Mouse (Mus musculus): ENCODE results near the gene Kmt5a. TPM values are rescaled to one million over a fixed set of nuclear protein-coding genes. Genes with fewer than 3 reads are reported as not detected.
"Not testable (repeated sequence)": the region's sequence is repeated elsewhere in the genome, so short reads cannot be mapped to it uniquely, and the experiment has no call there.

Kmt5a gene
- total RNA-seq, 2 experiments from 2014 or later = 55.8 to 70.3 TPM

- no peak for DNase-seq (ENCODE audit: low spot score in 2 of 2)
- Histone ChIP-seq H3K4me3 (no peak overlapping the region), H3K27ac (peak overlapping the region; percentile 97)
- no peak for TF ChIP-seq CTCF (conservative IDR thresholded peaks at IDR 0.05)
Observed at GRCm38 (mm10) chr5:124450641-124451340, 11.1 kb downstream of the Kmt5a start.

GRCm38 (mm10) chr5:124452494-124453228 is 12.9 kb downstream of the Kmt5a start:
- no peak for TF ChIP-seq CTCF (conservative IDR thresholded peaks at IDR 0.05)
- Histone ChIP-seq H3K27ac (peak overlapping the region; percentile 97), H3K4me3 (peak overlapping the region; percentile 27; the same call in 1 of the 2 replicates)
- peak in 1 of 2 experiments; percentile 57 for DNase-seq (ENCODE audit: low spot score in 2 of 2)

GRCm38 (mm10) chr5:124453339-124454081 is 13.8 kb downstream of the Kmt5a start:
- DNase-seq (ENCODE audit: low spot score in 2 of 2) = peak; percentile 82 to 85
- no peak for TF ChIP-seq CTCF (conservative IDR thresholded peaks at IDR 0.05)
- peak overlapping the region; percentile 27 for H3K4me3 ChIP-seq
- H3K27ac ChIP-seq = peak overlapping the region; percentile 97

GRCm38 (mm10) chr5:124454082-124454419 is 14.3 kb downstream of the Kmt5a start:
- H3K4me3 ChIP-seq = no peak overlapping the region
- DNase-seq (ENCODE audit: low spot score in 2 of 2) = no peak
- peak overlapping the region; percentile 97 for H3K27ac ChIP-seq
- TF ChIP-seq CTCF (conservative IDR thresholded peaks at IDR 0.05) = no peak

DNA sequence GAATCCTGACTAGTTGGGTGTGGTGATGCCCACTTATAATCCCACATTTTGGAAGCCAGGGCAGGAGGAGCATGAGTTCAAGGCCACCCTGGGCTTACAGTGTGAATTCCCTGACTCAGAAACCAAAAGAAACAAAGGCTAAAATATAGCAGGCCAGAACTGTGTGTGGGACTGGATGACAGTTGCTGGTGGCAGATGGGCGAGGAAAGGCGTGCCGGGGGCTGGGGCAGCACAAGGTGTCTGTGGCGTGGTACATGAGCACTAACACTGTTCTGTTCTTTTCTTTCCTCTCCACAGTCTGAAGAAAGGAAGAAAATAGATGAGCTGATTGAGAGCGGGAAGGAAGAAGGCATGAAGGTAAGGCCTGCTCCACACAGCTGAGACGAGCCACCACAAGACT is 17.0 kb downstream of the Kmt5a start:
- peak overlapping the region; percentile 86 for H3K27ac ChIP-seq
- TF ChIP-seq CTCF (conservative IDR thresholded peaks at IDR 0.05) = no peak
- H3K4me3 ChIP-seq = peak overlapping the region; percentile 9; the same call in 1 of the 2 replicates
- peak in 1 of 2 experiments; percentile 62 for DNase-seq (ENCODE audit: low spot score in 2 of 2)

DNA sequence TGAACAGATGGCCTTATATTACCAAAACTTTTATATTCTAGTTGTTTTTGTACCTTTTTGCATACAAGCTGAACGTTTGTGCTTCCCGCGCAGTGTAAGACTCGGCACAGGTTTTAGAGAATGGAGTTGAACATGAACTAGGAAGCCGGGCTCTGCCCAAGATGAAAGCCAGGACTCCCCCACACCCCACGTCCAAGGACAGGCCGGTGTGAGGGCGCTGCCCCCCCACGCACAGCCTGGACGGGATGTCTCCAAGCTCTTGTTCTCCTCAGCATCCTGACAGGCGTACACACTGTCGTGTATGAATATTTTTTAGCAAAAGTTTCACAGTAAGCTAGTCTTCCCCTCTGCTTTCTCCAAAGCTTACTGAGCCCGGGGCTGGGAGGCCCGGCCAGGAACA is 21.2 kb downstream of the Kmt5a start:
- H3K4me3 ChIP-seq; DNase-seq (ENCODE audit: low spot score in 2 of 2): not testable (repeated sequence)
- peak overlapping the region; percentile 19; the same call in 1 of the 2 replicates for H3K27ac ChIP-seq

- no peak overlapping the region; the same call in 1 of the 2 replicates for H3K27ac ChIP-seq
- DNase-seq (ENCODE audit: low spot score in 2 of 2) = no peak
- no peak overlapping the region for H3K4me3 ChIP-seq
- no peak for TF ChIP-seq CTCF (conservative IDR thresholded peaks at IDR 0.05)
Observed at GRCm38 (mm10) chr5:124462297-124463025, 22.7 kb downstream of the Kmt5a start.

- no peak for TF ChIP-seq CTCF (conservative IDR thresholded peaks at IDR 0.05)
Observed at GRCm38 (mm10) chr5:124463462-124463861, 23.7 kb downstream of the Kmt5a start.

DNA sequence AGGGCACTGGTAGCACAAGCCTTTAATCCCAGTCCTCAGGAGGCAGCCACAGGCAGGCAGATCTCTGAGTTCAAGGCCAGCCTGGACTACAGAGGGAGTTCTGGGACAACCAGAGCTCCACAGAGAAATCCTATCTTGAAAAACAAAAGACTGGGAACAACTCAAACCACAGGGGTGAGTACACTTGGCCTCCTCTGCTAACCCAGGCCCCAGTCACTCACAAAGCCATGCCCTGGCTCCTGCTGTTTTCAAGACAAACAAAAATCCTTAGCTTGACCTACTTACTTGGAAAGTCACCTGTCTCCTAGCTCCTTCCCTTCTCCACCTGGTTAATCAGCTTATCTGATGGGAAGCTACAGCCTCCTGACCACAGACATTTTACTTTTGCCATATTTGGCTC is 25.2 kb downstream of the Kmt5a start:
- H3K4me3 ChIP-seq = no peak overlapping the region
- TF ChIP-seq CTCF (conservative IDR thresholded peaks at IDR 0.05) = no peak
- no peak overlapping the region for H3K27ac ChIP-seq
- DNase-seq (ENCODE audit: low spot score in 2 of 2) = no peak

More at GRCm38 (mm10) chr5:124463462-124463861, 23.7 kb downstream of the Kmt5a start:
- Histone ChIP-seq H3K4me3 (no peak overlapping the region), H3K27ac (no peak overlapping the region)
- no peak for DNase-seq (ENCODE audit: low spot score in 2 of 2)

GRCm38 (mm10) chr5:124467766-124468165 is 28.0 kb downstream of the Kmt5a start:
- DNase-seq (ENCODE audit: low spot score in 2 of 2) = no peak
- no peak overlapping the region for H3K4me3 ChIP-seq
- H3K27ac ChIP-seq = peak overlapping the region; percentile 14; the same call in 1 of the 2 replicates
- no peak for TF ChIP-seq CTCF (conservative IDR thresholded peaks at IDR 0.05)

GRCm38 (mm10) chr5:124468365-124468764 is 28.6 kb downstream of the Kmt5a start:
- no peak for DNase-seq (ENCODE audit: low spot score in 2 of 2)
- Histone ChIP-seq H3K27ac (peak overlapping the region; percentile 14; the same call in 1 of the 2 replicates), H3K4me3 (no peak overlapping the region)
- TF ChIP-seq CTCF (conservative IDR thresholded peaks at IDR 0.05) = no peak

DNA sequence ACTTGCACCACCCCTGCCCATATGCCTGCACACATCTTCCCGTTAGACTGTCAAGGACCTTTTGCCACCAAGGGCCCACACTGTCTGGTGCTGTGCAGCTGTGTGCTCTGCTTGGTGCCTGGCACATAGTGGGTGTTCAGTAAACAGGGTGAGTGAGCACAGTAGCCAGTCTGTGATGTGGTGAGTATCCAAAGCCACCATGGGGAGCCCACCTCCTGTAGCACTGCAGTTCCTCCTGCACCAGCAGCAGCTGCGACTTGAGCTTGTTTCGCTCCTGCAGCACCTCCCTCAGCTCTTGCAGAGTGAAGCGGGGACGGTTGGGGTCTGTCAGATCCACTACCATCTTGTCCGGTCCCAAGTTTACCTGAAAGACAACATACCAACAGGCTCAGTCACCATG is 29.8 kb downstream of the Kmt5a start:
- no peak for DNase-seq (ENCODE audit: low spot score in 2 of 2)
- no peak overlapping the region for H3K27ac ChIP-seq
- no peak for TF ChIP-seq CTCF (conservative IDR thresholded peaks at IDR 0.05)
- no peak overlapping the region for H3K4me3 ChIP-seq

Data from layer of hippocampus, adult 2 months (tissue).